Mouse (Mus musculus) T-helper 17 cell (primary cell): Measurements from ENCODE around the gene Cbs.

Source experiments
- in situ Hi-C, 2 experiments: fragments of 300-600 bp; cut with MboI, MseI; formaldehyde crosslinking; loops; 1 replicate in 1 of 2; 2 replicates in 1 of 2; pipeline ENCODE4 v1.15.1; 2025; ENCODE audit warnings: high pct_unique_total_duplicates in 2 of 2

Cbs gene

DNA sequence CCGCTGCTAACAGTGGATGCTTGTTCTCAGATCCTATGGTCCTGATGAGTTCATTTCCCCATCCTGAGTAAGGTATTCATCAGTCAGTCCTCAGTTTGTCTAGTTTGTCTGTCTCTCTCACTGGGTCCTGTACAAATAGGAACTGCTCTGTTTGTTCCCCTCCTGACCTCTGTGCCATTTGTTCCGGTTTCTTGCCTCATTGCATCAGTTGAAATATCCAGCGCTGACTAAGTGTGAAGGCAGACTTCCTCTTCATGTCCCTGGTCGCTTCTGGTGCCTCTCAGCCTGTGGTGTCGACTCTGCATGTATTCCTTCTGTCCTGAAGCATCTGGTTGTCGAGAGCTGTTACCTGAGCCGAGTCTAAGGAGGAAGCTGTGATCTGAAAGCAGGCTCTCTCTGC is 42.4 kb downstream of the Cbs start:
- in situ Hi-C loops, result loop anchor here in 1 of 2 experiments (5.0 kb wide), 1 partner anchor 52 kb away; no protein-coding TSS in a partner anchor

DNA sequence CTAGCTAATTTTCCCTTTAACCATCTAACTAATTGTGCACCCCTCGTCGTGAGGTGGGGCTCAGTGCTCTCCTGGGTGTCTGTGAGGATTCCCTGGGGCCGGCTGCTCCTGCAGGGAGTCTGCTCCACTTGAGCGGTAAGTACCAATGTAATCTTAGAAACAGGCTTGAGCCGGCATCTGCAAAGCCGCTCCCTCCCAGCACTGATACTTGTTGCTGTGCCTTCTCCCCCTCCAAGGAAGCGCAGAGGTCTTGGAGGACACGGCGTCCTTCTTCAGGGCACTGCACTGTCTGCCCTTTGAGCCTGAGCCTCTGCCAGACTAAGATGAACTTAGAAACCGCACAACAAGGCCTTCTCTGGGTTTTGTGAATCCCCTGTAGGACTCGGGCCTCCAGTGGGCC is 46.2 kb downstream of the Cbs start:
- in situ Hi-C loops, result loop anchor here in 1 of 2 experiments (5.0 kb wide), 1 partner anchor 49 kb away; no protein-coding TSS in a partner anchor

DNA sequence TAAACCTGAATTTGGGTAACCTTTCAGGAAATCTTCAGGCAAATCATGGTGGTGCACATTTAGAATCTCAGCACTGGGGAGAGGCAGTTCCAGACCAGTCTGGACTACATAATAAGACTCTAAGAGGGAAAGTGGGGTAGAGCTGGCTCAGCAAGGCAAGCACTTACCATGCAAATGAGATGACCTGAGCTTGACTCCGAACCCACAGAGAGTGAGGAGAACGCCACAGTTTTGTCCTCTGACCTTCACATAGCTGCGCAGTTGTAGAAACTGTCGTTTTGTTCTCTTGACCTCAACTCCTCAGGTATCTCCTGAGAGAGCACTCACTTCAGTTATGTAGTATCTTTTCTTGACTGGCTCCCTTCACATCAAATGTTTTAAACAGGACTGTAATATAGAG is 48.3 kb downstream of the Cbs start:
- in situ Hi-C loops, result no loop called here

DNA sequence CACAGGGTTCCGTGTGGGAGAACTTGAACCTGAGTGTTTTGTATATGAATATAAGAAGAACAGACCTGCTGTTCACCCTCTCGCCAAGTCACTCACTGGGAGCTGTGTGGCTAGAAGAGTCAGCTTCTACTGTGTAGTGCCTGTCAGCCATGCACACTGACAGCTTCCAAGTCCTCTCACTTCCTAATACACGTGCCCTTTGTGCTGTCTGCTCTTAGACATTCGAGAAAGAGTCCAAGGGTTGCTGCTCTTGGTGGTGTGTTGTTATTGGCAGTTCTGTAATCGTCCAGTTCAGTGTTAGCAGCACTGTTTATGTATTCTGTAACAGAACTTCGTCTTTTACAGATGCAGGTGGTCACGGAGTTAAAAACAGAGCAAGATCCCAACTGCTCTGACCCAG is 48.9 kb downstream of the Cbs start:
- in situ Hi-C loops, result no loop called here

DNA sequence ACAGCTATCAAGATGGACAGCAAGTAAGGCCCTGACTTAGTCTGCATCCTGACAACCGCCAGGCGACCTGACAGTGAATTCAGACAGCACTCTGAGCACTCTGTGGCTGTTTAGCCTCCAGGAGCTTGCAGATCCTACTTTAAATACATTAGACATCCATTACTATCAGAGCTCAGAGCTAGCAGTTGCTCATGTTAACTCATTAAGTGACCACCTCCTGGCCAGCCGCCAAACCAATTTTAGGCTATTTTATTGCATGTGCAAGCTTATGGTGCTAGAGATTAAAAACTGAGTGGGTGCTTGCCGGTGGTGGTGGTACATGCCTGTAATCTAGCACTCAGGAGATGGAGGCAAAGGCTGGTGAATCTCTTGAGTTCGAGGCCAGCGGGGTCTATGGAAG is 53.3 kb downstream of the Cbs start:
- in situ Hi-C loops, result no loop called here

DNA sequence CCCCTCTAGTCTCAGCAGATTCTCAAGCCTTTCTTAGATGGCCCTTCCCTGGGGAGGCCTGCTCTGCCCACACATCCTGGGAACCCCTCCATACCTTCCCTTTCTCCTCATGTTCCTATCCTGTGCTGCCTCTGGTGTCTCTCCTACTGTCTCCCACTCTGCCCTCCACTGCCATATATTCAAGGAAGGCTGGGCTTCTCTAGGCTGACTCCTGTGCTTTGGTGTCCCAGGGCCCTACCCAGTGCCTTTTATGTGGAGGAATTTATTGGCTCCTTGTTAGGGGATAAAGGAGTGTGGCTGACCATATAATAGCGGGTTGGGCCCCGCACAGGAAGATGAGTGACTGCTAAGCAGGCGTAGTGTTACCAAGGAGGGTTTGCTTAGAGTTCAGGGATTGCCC is 53.9 kb downstream of the Cbs start:
- in situ Hi-C loops, result no loop called here

DNA sequence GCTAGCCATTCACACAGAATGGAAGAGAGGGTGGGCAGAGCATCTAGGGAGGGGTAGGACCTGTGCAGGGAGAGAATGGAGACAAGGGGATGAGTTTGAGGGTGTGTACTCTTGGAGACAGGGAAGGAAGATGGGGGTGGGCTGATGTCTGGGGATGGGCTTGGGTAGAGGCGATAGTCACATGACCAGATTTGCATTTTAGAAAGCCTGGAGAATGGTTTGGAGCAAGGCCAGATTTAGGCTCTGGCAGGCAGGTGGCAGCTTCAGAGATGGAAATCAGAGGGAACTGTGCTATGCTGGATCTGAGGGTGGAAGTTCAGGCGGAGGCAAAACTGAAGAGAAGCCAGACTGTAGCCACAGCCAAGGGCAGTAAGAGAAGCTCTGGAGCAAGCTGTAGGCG is 56.7 kb downstream of the Cbs start:
- in situ Hi-C loops, result no loop called here

DNA sequence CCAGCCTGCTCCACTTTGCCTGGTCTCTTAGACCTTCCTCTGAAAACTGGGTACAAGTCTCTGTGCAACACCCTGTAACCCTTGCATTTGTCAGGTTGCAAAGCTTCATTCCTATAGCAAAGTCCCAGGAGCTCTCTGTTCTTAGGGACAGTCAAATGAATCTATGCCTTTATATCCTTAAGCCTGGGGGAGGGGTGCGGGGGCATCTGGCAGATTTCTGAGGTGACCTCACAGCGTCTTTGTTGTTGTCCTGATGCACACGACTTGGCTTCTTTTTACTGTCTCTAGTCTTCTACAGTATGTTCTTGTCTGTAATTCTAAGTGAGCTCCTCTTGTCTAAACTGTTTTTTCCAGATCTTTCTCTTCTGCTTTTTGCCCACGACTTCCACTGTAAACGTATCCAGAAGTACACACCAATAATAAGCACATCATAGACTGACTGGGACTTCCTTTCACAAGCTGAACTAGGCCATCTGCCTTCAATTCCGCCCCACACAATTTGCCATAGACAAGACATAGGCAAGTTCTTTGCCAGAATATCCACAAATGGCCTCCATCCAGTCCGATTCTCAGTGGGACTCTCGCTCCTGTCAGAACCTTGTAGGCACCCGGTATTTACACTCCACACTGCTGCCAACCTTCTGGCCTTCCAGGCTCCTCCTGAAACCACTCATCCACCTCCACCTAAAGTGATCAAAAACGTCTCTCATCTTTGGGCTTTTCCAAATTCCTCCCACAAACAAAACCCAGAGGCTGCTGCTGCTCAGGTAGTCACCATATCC is 60.5 kb downstream of the Cbs start:
- in situ Hi-C loops, result loop anchor here in 1 of 2 experiments (5.0 kb wide), 2 partner anchors 56 to 86 kb away; no protein-coding TSS in a partner anchor

DNA sequence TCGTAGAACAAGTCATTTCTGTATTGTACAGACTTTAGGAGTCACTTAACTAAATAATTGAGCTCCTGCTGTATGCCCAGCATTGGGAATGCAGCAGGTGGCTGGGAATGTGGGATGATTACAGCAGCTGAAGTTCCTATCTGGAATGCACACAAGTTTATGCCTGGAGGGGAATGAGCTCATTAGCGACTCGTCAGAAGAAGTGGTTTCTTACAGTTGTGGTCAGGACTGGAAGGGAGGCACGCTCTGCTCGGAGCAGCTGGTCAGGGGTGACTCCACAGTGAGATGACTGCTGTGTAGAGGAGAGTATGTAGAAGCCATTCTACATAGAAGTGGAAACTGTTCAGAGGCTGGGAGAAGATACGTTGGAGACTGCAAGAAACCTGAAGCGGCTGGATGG is 62.4 kb downstream of the Cbs start:
- in situ Hi-C loops, result loop anchor here in 1 of 2 experiments (5.0 kb wide), 2 partner anchors 58 to 88 kb away; no protein-coding TSS in a partner anchor

DNA sequence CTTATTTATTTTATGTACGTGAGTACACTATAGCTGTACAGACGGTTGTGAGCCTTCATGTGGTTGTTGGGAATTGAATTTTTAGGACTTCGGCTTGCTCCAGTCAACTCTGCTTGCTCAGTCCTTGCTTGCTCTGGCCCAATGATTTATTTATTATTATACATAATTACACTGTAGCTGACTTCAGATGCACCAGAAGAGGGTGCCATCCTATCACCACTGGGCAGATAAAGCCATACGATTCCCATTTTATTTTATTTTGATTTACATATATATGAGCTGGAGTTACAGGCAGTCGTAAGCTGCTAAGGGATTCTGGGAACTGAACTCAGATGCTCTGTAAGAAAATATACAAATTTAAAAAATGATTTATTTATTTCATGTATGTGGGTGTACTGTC is 65.3 kb downstream of the Cbs start:
- in situ Hi-C loops, result no loop called here

DNA sequence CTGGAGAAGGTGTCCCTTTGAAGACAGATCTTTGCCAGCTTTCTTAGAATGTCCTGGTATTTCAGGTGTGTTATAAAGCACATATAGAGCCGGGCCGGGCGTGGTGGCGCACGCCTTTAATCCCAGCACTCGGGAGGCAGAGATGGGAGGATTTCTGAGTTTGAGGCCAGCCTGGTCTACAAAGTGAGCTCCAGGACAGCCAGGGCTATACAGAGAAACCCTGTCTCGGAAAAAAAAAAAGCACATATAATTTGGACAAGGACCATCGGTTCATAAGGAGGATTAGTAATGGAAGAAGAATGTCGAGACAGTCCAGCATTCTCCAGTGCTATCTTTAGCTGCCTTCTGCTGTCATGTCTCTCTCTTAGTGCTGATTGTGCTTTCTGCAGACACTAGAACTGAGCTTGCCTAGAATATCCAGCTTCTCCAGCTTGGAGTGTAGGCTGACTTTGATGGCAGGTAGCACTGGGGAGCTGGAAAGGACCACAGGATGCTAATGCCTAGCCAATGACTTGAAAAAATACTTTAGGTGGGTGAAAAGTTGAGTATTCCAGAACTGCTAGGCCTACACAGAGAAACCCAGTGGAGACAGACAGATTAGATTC is 66.6 kb downstream of the Cbs start:
- in situ Hi-C loops, result no loop called here

DNA sequence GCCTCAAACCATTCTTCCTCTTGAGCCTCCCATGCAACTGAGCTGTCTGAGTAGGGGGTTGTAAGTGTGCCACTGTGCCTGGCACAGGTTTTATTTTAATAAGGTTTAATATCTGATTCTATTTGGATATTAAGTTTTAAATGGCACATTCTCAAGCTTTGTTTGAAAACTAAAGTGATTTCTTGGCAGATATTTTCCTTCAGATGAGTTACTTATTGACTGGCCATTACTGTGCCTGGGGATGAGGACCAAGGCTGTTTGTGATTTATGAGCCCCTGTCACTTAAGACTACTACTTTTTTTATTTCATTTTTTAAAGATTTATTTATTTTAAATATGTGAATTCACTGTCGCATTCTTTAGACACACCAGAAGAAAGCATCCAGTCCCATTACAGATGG is 67.3 kb downstream of the Cbs start:
- in situ Hi-C loops, result no loop called here

DNA sequence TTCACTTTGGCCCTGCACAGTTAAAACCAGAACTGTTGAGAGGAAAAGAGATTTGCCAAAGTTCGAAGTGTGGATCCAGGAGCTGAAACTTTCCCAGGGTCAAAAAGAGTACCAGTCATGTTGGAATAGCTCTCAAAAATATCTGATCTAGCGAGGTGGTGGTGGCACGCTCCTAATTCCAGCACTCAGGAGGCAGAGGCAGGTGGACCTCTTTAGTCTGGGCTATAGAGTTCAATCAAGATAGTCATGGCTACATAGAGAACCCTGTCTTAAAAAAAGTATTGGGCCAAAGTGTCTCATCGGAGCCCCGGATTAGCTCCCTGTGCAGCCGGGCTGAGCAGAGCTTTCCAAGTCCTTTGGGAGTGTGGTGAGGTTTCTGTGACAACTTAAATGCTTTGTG is 70.8 kb downstream of the Cbs start:
- in situ Hi-C loops, result no loop called here

DNA sequence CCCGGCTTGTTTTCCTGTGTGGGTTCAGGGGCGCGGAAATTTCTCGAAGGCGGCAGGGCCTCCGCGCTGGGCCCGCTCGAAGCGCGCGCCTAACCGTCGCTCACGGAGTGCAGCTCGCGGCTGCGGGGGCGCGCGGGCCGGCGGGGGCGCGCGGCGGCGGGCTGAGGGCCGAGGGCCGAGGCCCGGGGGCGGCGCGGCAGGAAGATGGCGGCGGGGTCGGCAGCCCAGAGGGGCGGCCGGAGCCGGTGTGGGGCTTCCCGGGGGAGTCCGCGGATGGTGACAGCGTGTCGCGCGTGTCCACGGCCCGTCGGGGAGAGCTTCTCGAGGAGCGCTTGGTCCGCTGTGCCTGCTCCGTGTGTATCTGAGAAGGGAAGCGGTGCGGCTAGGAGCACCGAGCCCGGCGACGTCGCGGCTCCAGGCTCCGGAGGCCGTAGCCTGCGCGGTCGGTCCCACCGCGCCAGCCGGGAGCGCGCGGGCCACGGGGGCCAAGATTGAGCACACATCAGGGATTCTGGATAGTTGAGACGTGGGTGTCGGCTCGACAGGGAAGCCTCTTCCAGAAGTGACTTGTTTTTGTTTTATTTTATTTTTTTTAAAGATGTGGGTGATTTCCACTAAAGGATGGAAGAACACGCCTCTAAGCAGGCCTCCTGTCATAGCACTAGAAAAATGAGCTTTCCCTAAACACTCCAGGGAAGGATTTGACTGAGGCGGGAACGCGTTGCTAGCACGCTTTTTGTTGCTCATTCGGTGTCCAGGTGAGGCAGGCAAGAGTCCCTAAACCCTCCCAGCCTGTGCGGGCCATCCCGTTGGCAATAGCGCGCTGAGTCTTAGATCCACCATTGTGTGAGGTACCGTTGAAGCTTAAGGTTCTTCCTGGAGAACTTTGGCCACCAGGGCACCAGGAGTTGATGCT is 71.6 kb downstream of the Cbs start:
- in situ Hi-C loops, result no loop called here

DNA sequence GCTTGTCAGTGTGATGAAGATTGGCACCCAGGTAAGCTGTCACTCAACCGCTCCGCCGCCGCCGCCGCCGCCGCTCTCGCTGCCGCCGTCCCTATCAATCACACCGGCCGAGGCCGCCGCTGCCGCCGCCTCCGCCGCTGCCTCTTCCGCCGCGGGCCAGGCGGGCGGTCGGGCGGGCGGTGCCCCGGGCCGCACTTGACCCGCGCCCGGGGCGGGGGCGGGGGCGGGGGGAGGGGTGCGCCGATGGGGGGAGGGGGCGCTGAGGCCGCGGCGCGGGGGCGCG is 72.2 kb downstream of the Cbs start:
- in situ Hi-C loops, result loop anchor here in 1 of 2 experiments (5.0 kb wide), 1 partner anchor 47 kb away; the partner anchor contains the start of gene Wdr4

DNA sequence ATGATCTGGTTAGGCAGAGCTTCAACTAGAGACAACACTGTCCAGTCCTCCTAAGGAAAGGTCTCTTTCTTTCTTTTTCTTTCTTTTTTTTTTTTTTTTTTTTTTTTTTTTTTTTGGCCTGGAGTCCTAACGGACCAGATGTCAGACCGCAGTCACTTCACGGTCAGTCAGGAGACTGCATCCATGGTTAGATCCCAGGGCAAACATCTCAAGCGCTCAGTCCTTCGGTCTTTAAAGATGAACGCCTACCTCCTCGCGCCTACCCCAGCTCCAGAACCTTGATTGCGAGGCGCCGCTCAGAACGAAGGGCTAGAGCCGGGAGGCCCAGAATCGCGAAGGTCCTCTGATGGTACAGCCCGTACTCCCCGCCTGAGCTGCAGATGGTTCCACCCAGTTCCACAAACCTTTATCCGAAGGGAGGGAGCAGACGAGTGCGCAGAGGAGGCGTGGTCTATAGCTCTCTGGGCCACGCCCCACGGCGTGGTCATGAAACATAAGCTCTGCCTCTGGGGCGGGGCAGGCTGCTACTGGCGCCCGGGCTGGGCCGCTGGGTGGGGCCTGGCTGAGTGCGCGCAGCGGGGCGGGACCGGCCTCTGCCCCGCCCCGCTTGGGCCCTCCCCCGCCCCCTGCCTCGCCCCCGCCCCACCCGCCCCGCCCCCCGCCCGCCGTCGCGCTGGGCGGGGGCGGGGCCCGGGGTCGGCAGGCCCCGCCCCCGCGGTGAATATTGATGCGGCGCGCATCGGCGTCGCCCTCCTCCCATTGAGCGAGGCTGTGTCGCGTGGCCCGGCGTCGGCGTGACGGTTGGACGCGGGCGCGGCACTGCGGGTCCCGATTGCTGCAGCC is 72.8 kb downstream of the Cbs start, which contains the start of gene Pknox1:
Pknox1 (plus strand) TSS at position 720 of the 843 bp plus-strand sequence.
- in situ Hi-C loops, result loop anchor here in 1 of 2 experiments (5.0 kb wide), 1 partner anchor 47 kb away; the partner anchor contains the start of gene Wdr4

DNA sequence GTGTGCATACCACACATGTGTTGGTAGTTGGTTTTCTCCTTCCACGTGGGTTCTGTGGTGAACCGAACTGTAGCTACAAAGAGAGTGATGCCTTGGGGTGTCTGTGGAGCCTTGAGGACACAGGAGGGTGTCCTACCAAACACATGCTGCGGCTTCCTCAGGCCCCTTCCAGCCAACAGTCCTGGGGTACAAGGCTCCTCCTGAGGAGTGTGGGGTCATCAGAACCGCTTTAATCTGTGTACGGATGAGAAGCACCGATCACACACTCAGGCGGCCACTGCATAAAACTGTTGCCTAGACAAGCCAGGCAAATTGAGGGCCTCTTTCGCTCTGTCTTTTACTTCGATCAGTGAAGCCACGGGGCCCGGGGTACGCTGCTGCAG is 73.4 kb downstream of the Cbs start:
- in situ Hi-C loops, result loop anchor here in 1 of 2 experiments (5.0 kb wide), 1 partner anchor 46 kb away; the partner anchor contains the start of gene Wdr4

DNA sequence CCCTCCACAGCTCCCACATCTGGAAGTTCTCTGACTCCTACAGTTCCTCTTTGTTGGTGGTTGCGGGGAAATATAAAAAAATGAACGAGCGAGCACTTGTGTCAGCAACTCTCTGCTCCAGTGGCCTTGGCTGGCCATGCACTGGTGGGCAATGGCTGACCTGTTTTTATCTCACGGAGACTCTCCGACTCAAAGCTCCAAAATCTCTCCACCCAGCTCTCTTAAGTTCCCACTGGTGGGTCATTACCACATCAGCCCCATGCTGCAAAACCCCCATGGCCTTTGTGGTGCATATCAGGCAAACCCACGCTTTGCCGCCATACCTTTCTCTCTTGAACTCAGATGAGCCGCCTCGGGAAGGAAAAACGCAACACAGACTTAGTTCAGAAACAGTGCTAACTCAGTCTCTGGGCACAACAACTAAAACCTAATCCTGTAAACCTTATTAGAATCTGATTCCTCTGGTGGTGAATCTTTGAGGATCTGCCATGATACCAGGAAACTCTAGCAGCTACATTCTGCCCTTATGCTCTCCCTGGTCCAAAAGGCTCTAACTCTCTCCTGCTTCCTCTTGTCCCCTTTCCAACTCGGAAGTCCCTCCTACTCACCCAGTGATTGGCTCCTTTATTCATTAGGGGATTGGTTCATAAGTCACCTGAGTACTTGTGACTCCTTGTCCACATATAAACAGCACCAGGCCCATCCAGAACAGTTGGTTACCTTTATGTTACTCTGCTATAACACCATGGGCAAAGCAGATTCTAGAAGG is 77.8 kb downstream of the Cbs start:
- in situ Hi-C loops, result no loop called here
